Mouse (Mus musculus) bone marrow, adult 2 months (tissue): ENCODE data around the gene Elmo2. TPM values are rescaled to one million over a fixed set of nuclear protein-coding genes. Genes with fewer than 3 reads are reported as not detected.

Source experiments
- H3K27ac ChIP-seq: fragments of 200-500 bp; 2 replicates; pipeline ENCODE4 v1.5.1; 2012; ENCODE audit warnings: low read depth, mild to moderate bottlenecking, control low read depth, inconsistent platforms, low read length; ENCODE audit not compliant: control insufficient read depth, poor library complexity, insufficient read depth
- H3K4me1 ChIP-seq: fragments of 200-500 bp; 2 replicates; pipeline ENCODE4 v1.6.1; 2011; ENCODE audit warnings: low read length; ENCODE audit not compliant: control insufficient read depth, insufficient read depth
- H3K4me3 ChIP-seq: fragments of 200-500 bp; replicated peaks from 2 replicates; pipeline ENCODE3; 2011; ENCODE audit warnings: mild to moderate bottlenecking, low read depth, low read length, control low read depth; ENCODE audit not compliant: control insufficient read depth
- CTCF ChIP-seq: fragments of 200-500 bp; IDR thresholded peaks from 2 replicates; pipeline ENCODE4 v1.5.1; 2011; ENCODE audit warnings: low read length, control low read depth; ENCODE audit not compliant: control insufficient read depth, insufficient read depth
- POLR2A ChIP-seq: fragments of 200-500 bp; IDR thresholded peaks from 2 replicates; pipeline ENCODE4 v1.6.1; 2011; ENCODE audit warnings: low read depth, mild to moderate bottlenecking, control low read depth, low read length, borderline replicate concordance; ENCODE audit not compliant: control insufficient read depth
- WGBS: fragments of 180-500 bp; shearing (Covaris S2); methylation state at CpG from one replicate; pipeline ENCODE4 v1.1.7; 2018; 5-methylcytosine and 5-hydroxymethylcytosine counted together
- polyA plus RNA-seq: library from polyadenylated mRNA; stranded (reverse); fragments of >200 nt; gene quantifications from 2 replicates; pipeline ENCODE4 v1.2.4, GENCODE M21; 2011; ENCODE audit warnings: low replicate concordance; ENCODE audit not compliant: missing spikeins, insufficient read depth, insufficient read length

Gene Elmo2
- polyA plus RNA-seq, 1 experiment: 29.8 TPM

- TF ChIP-seq CTCF: no peak
- TF ChIP-seq POLR2A: no peak
- 8% methylated on average over 12 of the region's 12 CpGs for WGBS
- Histone ChIP-seq H3K27ac (peak overlapping the region; percentile 80), H3K4me3 (peak overlapping the region; percentile 29), H3K4me1 (peaks cover 21% of the 10 kb centered on the region)
Measured at GRCm38 (mm10) chr2:165320531-165321150, 5.6 kb downstream of the Elmo2 start.

- Histone ChIP-seq H3K27ac (no peak overlapping the region; the same call in 1 of the 2 replicates), H3K4me1 (peaks cover 20% of the 10 kb centered on the region)
- 14% methylated on average over 4 of the region's 4 CpGs for WGBS
Measured at GRCm38 (mm10) chr2:165319503-165319902, 6.8 kb downstream of the Elmo2 start.

GRCm38 (mm10) chr2:165318941-165319340, 7.3 kb downstream of the Elmo2 start:
- Histone ChIP-seq H3K4me3 (no peak overlapping the region), H3K27ac (peak overlapping the region; percentile 35), H3K4me1 (peaks cover 20% of the 10 kb centered on the region)
- TF ChIP-seq CTCF: no peak
- TF ChIP-seq POLR2A: no peak
- 64% methylated on average over 7 of the region's 7 CpGs for WGBS

More at GRCm38 (mm10) chr2:165319503-165319902, 6.8 kb downstream of the Elmo2 start:
- no peak overlapping the region for H3K4me3 ChIP-seq
- TF ChIP-seq POLR2A (no peak), CTCF (no peak)

- peaks cover 18% of the 10 kb centered on the region for H3K4me1 ChIP-seq
Measured at GRCm38 (mm10) chr2:165317621-165318263, 8.5 kb downstream of the Elmo2 start.

GRCm38 (mm10) chr2:165316837-165317473, 9.3 kb downstream of the Elmo2 start:
- peaks cover 16% of the 10 kb centered on the region for H3K4me1 ChIP-seq
- TF ChIP-seq POLR2A (no peak), CTCF (no peak)
- no peak overlapping the region for H3K4me3 ChIP-seq
- no peak overlapping the region; the same call in 1 of the 2 replicates for H3K27ac ChIP-seq
- WGBS: 49% methylated on average over 9 of the region's 9 CpGs

More at GRCm38 (mm10) chr2:165317621-165318263, 8.5 kb downstream of the Elmo2 start:
- whole genome bisulfite sequencing: 33% methylated on average over 16 of the region's 16 CpGs
- TF ChIP-seq POLR2A (no peak), CTCF (no peak)
- H3K27ac ChIP-seq: peak overlapping the region; percentile 50
- no peak overlapping the region for H3K4me3 ChIP-seq

- TF ChIP-seq CTCF (no peak), POLR2A (no peak)
- H3K4me1 ChIP-seq: peaks cover 14% of the 10 kb centered on the region
- H3K27ac ChIP-seq: no peak overlapping the region; the same call in 1 of the 2 replicates
- no peak overlapping the region for H3K4me3 ChIP-seq
- whole genome bisulfite sequencing: 78% methylated on average over 10 of the region's 10 CpGs
Measured at GRCm38 (mm10) chr2:165316204-165316603, 10.1 kb downstream of the Elmo2 start.

DNA sequence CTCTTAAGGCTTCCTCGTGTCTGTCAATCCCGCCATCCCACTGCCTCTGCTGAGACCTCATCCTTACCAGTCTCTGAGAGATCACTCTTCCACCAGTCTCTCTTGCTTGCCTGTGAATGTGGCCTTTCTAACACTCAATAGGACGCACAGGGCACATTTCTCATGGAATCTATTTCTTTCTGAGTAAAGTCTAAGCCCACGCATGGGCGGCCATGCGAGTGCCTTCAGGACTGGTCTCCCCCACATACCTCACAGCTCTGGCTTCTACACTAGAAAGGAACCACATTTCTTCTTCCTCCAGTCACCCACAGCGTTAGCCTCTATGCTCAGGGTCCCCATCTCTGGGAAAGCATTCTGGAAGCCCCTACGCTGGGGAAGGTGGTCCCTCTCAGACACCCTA, 12.1 kb downstream of the Elmo2 start:
- Histone ChIP-seq H3K4me3 (no peak overlapping the region), H3K4me1 (peaks cover 12% of the 10 kb centered on the region), H3K27ac (no peak overlapping the region)
- WGBS: 82% methylated on average over 8 of the region's 8 CpGs
- no peak for TF ChIP-seq POLR2A
- no peak for TF ChIP-seq CTCF

DNA sequence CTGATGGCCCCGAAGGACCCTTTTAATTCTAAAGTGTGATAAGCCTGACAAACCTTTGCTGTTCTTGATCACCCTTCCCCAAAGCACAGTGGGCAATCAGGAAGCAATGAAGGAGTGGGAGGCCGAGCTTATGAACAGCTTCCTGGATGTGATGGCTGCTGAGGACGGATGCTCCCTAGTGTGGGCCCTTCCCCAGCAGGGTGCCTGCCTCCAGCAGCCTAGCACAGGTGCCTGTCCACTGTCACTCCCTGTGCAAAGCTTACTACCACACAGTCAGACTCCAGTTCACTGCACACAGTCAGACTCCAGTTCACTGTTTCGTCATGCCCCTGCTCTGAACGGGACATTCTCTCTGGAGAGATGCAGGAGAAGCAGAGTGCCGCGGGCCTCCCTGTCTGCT, 13.9 kb downstream of the Elmo2 start:
- 76% methylated on average over 7 of the region's 7 CpGs for WGBS
- Histone ChIP-seq H3K27ac (no peak overlapping the region), H3K4me1 (peaks cover 3% of the 10 kb centered on the region; the same call in 1 of the 2 replicates), H3K4me3 (no peak overlapping the region)
- no peak for TF ChIP-seq POLR2A

DNA sequence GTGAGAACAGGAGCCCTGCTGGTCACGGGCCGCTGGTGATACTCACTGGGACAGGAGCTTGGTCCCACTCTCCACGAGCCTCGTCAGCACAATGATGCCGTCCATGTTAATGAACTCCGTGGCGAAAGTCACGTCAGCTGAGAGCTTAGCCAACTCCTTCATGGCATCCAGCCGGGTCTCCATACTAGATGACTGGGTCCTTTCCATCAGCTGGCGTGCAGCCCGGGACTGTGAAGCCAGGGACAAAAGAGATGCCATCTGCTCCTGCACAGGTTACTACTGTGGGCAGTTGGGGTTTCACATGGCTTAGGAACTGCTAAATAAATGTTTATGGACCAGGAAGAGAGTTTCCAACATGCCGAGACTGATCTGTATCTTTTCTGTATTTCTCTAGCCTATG, 14.7 kb downstream of the Elmo2 start:
- 89% methylated on average over 12 of the region's 12 CpGs for WGBS

More for the DNA sequence above, 14.7 kb downstream of the Elmo2 start:
- H3K27ac ChIP-seq: no peak overlapping the region
- no peak overlapping the region for H3K4me3 ChIP-seq
- H3K4me1 ChIP-seq: no peaks in the 10 kb centered on the region
- TF ChIP-seq CTCF (no peak), POLR2A (no peak)
